In genomic region chr19:3654058-3654457, GRCm38 (mm10) we compare ENCODE assay signal across 12 mouse cellular contexts. TPM values are rescaled to one million over a fixed set of nuclear protein-coding genes. Genes with fewer than 3 reads are reported as not detected.
DNase-seq lines count a peak whose midpoint lies in the region; ATAC-seq lines count a peak whose summit lies in the region.
"Had no signal": no experiment of that assay in that cellular context is flagged by ENCODE, and none has a peak within 500 bp of the region (broad histone marks: within the 10 kb centered on the region; RNA-seq: fewer than 3 reads in every experiment).

No protein-coding gene starts in this region.

- H3K27me3 ChIP-seq in heart, embryonic 13.5 days (replicated peaks) = no peaks in the 10 kb centered on the region
- H3K27me3 ChIP-seq in heart, embryonic 15.5 days = no peaks in the 10 kb centered on the region
- H3K27me3 ChIP-seq in liver, embryonic 15.5 days = no peaks in the 10 kb centered on the region
- H3K27me3 ChIP-seq in forebrain, embryonic 13.5 days = no peaks in the 10 kb centered on the region
- H3K27me3 ChIP-seq: hindbrain, embryonic 12.5 days had no signal

- H3K4me3 ChIP-seq in heart, embryonic 13.5 days = no peak overlapping the region
- H3K4me3 ChIP-seq in heart, embryonic 15.5 days = no peak overlapping the region
- H3K4me3 ChIP-seq in liver, embryonic 15.5 days (replicated peaks) = no peak overlapping the region
- H3K4me3 ChIP-seq in forebrain, embryonic 13.5 days = no peak overlapping the region
- H3K4me3 ChIP-seq: hindbrain, embryonic 12.5 days; left cerebral cortex, adult 2 months had no signal

- H3K9me3 ChIP-seq in heart, embryonic 13.5 days = no peaks in the 10 kb centered on the region
- H3K9me3 ChIP-seq in heart, embryonic 15.5 days (replicated peaks) = no peaks in the 10 kb centered on the region
- no peaks in the 10 kb centered on the region for H3K9me3 ChIP-seq in liver, embryonic 15.5 days (replicated peaks)
- H3K9me3 ChIP-seq in forebrain, embryonic 13.5 days (replicated peaks) = 0 out of 2 replicates have a peak, but pooled peaks cover 5% of the 10 kb centered on the region

- DNase-seq in heart, postnatal 10 days = no peak
- DNase-seq in adrenal gland, postnatal 10 days = peak; percentile 51
- DNase-seq in frontal cortex, postnatal 36 days (ENCODE audit: low spot score in 2 of 2) = no peak
- DNase-seq: midbrain, embryonic 14.5 days had no signal

- H3K4me1 ChIP-seq in heart, embryonic 13.5 days = peaks cover 26% of the 10 kb centered on the region
- H3K4me1 ChIP-seq in heart, embryonic 15.5 days (replicated peaks) = peaks cover 25% of the 10 kb centered on the region
- peaks cover 24% of the 10 kb centered on the region for H3K4me1 ChIP-seq in liver, embryonic 15.5 days (replicated peaks)
- H3K4me1 ChIP-seq in forebrain, embryonic 13.5 days = no peaks in the 10 kb centered on the region

- H3K27ac ChIP-seq in heart, embryonic 13.5 days (replicated peaks) = peak overlapping the region; percentile 62
- peak overlapping the region; percentile 33 for H3K27ac ChIP-seq in heart, embryonic 15.5 days
- H3K27ac ChIP-seq in liver, embryonic 15.5 days (replicated peaks) = no peak overlapping the region
- H3K27ac ChIP-seq in forebrain, embryonic 13.5 days = no peak overlapping the region
- H3K27ac ChIP-seq: hindbrain, embryonic 12.5 days had no signal

- intact Hi-C loops in heart, postnatal 10 days (cut with DNase I) = no loop called here

- peaks cover 55% of the 10 kb centered on the region for H3K36me3 ChIP-seq in heart, embryonic 13.5 days
- H3K36me3 ChIP-seq in heart, embryonic 15.5 days = peaks cover 29% of the 10 kb centered on the region
- peaks cover 49% of the 10 kb centered on the region for H3K36me3 ChIP-seq in liver, embryonic 15.5 days (replicated peaks)
- peaks cover 42% of the 10 kb centered on the region for H3K36me3 ChIP-seq in forebrain, embryonic 13.5 days (ENCODE audit: poor library complexity, severe bottlenecking)

- H3K4me2 ChIP-seq in heart, embryonic 13.5 days = no peak overlapping the region
- no peak overlapping the region for H3K4me2 ChIP-seq in heart, embryonic 15.5 days
- no peak overlapping the region for H3K4me2 ChIP-seq in liver, embryonic 15.5 days
- no peak overlapping the region for H3K4me2 ChIP-seq in forebrain, embryonic 13.5 days
- H3K4me2 ChIP-seq: hindbrain, embryonic 12.5 days had no signal

- 61% methylated on average over 5 of the region's 5 CpGs for WGBS in heart, embryonic 13.5 days
- WGBS in heart, embryonic 15.5 days = 64% methylated on average over 5 of the region's 5 CpGs
- 59% methylated on average over 5 of the region's 5 CpGs for WGBS in liver, embryonic 15.5 days (ENCODE audit: insufficient replicate concordance)
- 90% methylated on average over 5 of the region's 5 CpGs for WGBS in forebrain, embryonic 13.5 days

- H3K9ac ChIP-seq in heart, embryonic 13.5 days = no peak overlapping the region
- H3K9ac ChIP-seq in heart, embryonic 15.5 days = no peak overlapping the region
- no peak overlapping the region for H3K9ac ChIP-seq in liver, embryonic 15.5 days
- no peak overlapping the region for H3K9ac ChIP-seq in forebrain, embryonic 13.5 days
- H3K9ac ChIP-seq: hindbrain, embryonic 12.5 days had no signal

- 0 out of 2 replicates have a peak, but pooled peaks have one; percentile 18 for ATAC-seq in heart, embryonic 13.5 days (ENCODE audit: extremely low read depth, insufficient number of reproducible peaks, low FRiP score, low TSS enrichment)
- 0 out of 2 replicates have a peak, but pooled peaks have one; percentile 37 for ATAC-seq in heart, embryonic 15.5 days (replicated peaks; ENCODE audit: insufficient number of reproducible peaks, insufficient read depth, low FRiP score, low read depth)
- ATAC-seq in liver, embryonic 15.5 days (ENCODE audit: insufficient read depth) = 0 out of 2 replicates have a peak, but pooled peaks have one; percentile 16
- no peak for ATAC-seq in activated CD4-positive, CD25-positive, alpha-beta regulatory T cell, adult 4 months
- no peak for ATAC-seq in forebrain, embryonic 13.5 days
- ATAC-seq: forebrain, embryonic 16.5 days had no signal

RNA-seq across cellular contexts. Expression of gene Lrp5, which starts 32.3 kb away (rescaled TPM):
- 2.9 and 3.3 TPM in 2 replicates for polyA plus RNA-seq in heart, embryonic 13.5 days (2015; fragmentation: Nextera tagmentation; extraction: Ambion mirVana)
- 10 to 100 TPM; 50.6 to 51.0 TPM for total RNA-seq in heart, postnatal 10 days (2021)
- total RNA-seq in adrenal gland, postnatal 10 days (2021) = 100 to 1,000 TPM in 1 of 2 experiments, 10 to 100 TPM in 1; 87.0 to 104 TPM
- polyA plus RNA-seq in heart, embryonic 15.5 days (2015; fragmentation: Nextera tagmentation; extraction: Ambion mirVana) = 3.0 and 4.3 TPM in 2 replicates
- 2.1 and 2.6 TPM in 2 replicates for polyA plus RNA-seq in liver, embryonic 15.5 days (2015; fragmentation: Nextera tagmentation; extraction: Ambion mirVana)
- under 1 TPM in 1 of 2 experiments, not detected in 1; 0.09 TPM for polyA plus RNA-seq in activated CD4-positive, CD25-positive, alpha-beta regulatory T cell, adult 4 months (2017; shearing (Covaris generic))
- 2.0 and 2.2 TPM in 2 replicates for polyA plus RNA-seq in forebrain, embryonic 13.5 days (2015; fragmentation: Nextera tagmentation; extraction: Ambion mirVana)

RNA-seq across cellular contexts. Expression of gene 1810055G02Rik, which starts 54.0 kb away (rescaled TPM):
- polyA plus RNA-seq in heart, embryonic 13.5 days (2015; fragmentation: Nextera tagmentation; extraction: Ambion mirVana) = 24.1 and 26.2 TPM in 2 replicates
- 10 to 100 TPM; 12.0 to 14.2 TPM for total RNA-seq in heart, postnatal 10 days (2021)
- total RNA-seq in adrenal gland, postnatal 10 days (2021) = 10 to 100 TPM; 20.9 to 45.9 TPM
- polyA plus RNA-seq in heart, embryonic 15.5 days (2015; fragmentation: Nextera tagmentation; extraction: Ambion mirVana) = 15.9 and 26.6 TPM in 2 replicates
- polyA plus RNA-seq in liver, embryonic 15.5 days (2015; fragmentation: Nextera tagmentation; extraction: Ambion mirVana) = 16.0 and 16.6 TPM in 2 replicates
- 1 to 10 TPM; 4.0 to 5.1 TPM for polyA plus RNA-seq in activated CD4-positive, CD25-positive, alpha-beta regulatory T cell, adult 4 months (2017; shearing (Covaris generic))
- 27.8 and 32.6 TPM in 2 replicates for polyA plus RNA-seq in forebrain, embryonic 13.5 days (2015; fragmentation: Nextera tagmentation; extraction: Ambion mirVana)

Comparison
In these comparisons a context has a peak if more than half of its experiments do, and no peak if none do; other contexts are left out.
1. ATAC-seq: peak in heart, embryonic 13.5 days (single experiment), heart, embryonic 15.5 days (single experiment) and liver, embryonic 15.5 days (single experiment); none in activated CD4-positive, CD25-positive, alpha-beta regulatory T cell, adult 4 months (single experiment) and forebrain, embryonic 13.5 days (single experiment).
2. H3K27ac ChIP-seq: peak in heart, embryonic 13.5 days (single experiment) and heart, embryonic 15.5 days (single experiment); none in liver, embryonic 15.5 days (single experiment) and forebrain, embryonic 13.5 days (single experiment).